Mouse (Mus musculus): ENCODE results near the gene Cdc45. TPM values are rescaled to one million over a fixed set of nuclear protein-coding genes. Genes with fewer than 3 reads are reported as not detected.

The Cdc45 gene
- total and polyA plus RNA-seq, 3 experiments: 32.4 to 88.9 (median 88.5) TPM

DNA sequence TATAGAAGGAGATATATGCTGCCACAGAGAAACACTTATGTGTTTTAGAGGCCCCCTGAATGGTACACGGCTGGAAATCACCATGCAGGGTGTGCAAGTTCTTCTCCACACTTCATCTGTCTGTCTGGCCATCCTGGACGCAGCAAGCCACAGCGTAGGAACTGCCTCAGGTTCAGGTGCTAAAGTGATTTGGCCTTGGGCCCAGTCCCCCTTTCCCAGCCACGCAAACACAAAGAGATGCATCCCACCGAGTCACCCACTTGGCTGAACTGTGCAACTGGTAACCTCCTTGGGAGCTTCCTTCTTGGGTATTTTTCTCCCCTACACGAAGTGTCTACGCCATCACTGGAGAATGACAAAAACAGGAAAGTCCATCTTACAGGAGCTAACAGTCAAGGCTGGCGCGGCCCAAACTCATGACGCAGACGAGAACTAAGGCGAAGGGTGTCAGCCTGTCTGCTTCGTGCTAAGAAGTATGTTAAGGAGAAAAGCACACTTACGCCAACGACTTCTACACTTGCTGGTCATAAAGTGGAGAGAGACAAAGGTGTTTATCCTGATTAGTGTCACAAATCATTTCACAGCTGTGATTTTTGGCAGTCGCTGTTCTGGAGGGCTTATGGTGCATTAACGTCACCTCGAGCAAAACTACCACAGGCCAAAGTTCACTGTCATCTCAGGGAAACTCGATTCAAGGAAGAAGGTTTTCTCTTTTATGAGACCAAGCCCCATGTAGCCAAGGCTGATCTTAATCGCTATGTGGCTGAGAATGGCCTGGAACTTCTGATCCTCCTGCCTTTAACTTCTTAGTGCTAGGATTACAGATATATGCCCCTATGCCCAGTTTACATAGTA lies 65.3 kb downstream of the Cdc45 start:
- Histone ChIP-seq H3K9me3 (replicated peaks) (no peaks in the 10 kb centered on the region), H3K4me1 (ENCODE audit: insufficient read depth, low read depth, low read length) (no peaks in the 10 kb centered on the region), H3K4me3 (ENCODE audit: low read depth, low read length) (no peak overlapping the region), H3K36me3 (replicated peaks) (no peaks in the 10 kb centered on the region), H3K27me3 (ENCODE audit: insufficient read depth, low read length) (peaks cover 9% of the 10 kb centered on the region; the same call in 1 of the 2 replicates)
- no peak for TF ChIP-seq POLR2AphosphoS5 (IDR thresholded peaks at IDR 0.05; ENCODE audit: insufficient replicate concordance, low read depth, low read length)
- TF ChIP-seq GATA2 (IDR thresholded peaks at IDR 0.05; ENCODE audit: borderline replicate concordance, low read depth, low read length): no peak
- TF ChIP-seq TAL1 (conservative IDR thresholded peaks at IDR 0.05; ENCODE audit: low read depth, low read length): no peak
- TF ChIP-seq GATA1 (IDR thresholded peaks at IDR 0.05; ENCODE audit: borderline replicate concordance, low read length): no peak
- TF ChIP-seq CTCF (IDR thresholded peaks at IDR 0.05; ENCODE audit: low read depth, low read length): no peak
- DNase-seq (ENCODE audit: low spot score) (no peak), ATAC-seq (ENCODE audit: extremely low read depth, insufficient number of reproducible peaks, low FRiP score, poor library complexity, severe bottlenecking) (no peak)

DNA sequence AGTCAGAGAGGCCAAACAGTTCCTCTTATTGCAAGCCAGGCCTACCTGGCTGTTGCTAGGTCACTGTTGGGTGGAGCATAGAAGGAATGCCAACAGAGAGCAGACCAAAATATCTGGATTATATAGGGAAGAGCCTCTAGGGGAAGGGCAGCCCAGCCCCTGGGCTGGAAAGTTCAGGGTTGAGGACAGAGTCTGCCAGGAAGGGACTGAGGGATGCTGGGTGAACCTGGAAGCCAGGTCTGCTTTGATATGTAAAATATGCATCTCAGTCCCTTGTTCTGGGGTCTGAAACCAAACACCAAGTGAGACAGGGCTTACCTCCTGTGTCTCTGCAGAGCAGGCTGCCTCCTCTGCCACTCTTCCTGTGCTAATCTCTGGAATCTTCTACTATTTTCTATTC lies 73.5 kb downstream of the Cdc45 start:
- DNase-seq (ENCODE audit: low spot score): no peak

GRCm38 (mm10) chr16:18733100-18733956 lies 78.5 kb downstream of the Cdc45 start:
- TF ChIP-seq GATA1 (IDR thresholded peaks at IDR 0.05; ENCODE audit: borderline replicate concordance, low read length) (no peak), POLR2AphosphoS5 (IDR thresholded peaks at IDR 0.05; ENCODE audit: insufficient replicate concordance, low read depth, low read length) (no peak), CTCF (IDR thresholded peaks at IDR 0.05; ENCODE audit: low read depth, low read length) (no peak), GATA2 (IDR thresholded peaks at IDR 0.05; ENCODE audit: borderline replicate concordance, low read depth, low read length) (no peak), TAL1 (conservative IDR thresholded peaks at IDR 0.05; ENCODE audit: low read depth, low read length) (no peak)
- peaks cover 22% of the 10 kb centered on the region for H3K27me3 ChIP-seq (ENCODE audit: insufficient read depth, low read length)
- H3K9me3 ChIP-seq (replicated peaks): no peaks in the 10 kb centered on the region
- DNase-seq (ENCODE audit: low spot score) (no peak), ATAC-seq (ENCODE audit: extremely low read depth, insufficient number of reproducible peaks, low FRiP score, poor library complexity, severe bottlenecking) (no peak)
- H3K36me3 ChIP-seq (replicated peaks): no peaks in the 10 kb centered on the region
- H3K4me1 ChIP-seq (ENCODE audit: insufficient read depth, low read depth, low read length): no peaks in the 10 kb centered on the region
- no peak overlapping the region for H3K4me3 ChIP-seq (ENCODE audit: low read depth, low read length)

More for the DNA sequence above, 73.5 kb downstream of the Cdc45 start:
- Histone ChIP-seq H3K9me3 (replicated peaks) (no peaks in the 10 kb centered on the region), H3K4me3 (ENCODE audit: low read depth, low read length) (no peak overlapping the region), H3K36me3 (replicated peaks) (no peaks in the 10 kb centered on the region), H3K4me1 (ENCODE audit: insufficient read depth, low read depth, low read length) (no peaks in the 10 kb centered on the region), H3K27me3 (ENCODE audit: insufficient read depth, low read length) (peaks cover 8% of the 10 kb centered on the region; the same call in 1 of the 2 replicates)
- no peak for ATAC-seq (ENCODE audit: extremely low read depth, insufficient number of reproducible peaks, low FRiP score, poor library complexity, severe bottlenecking)
- TF ChIP-seq TAL1 (conservative IDR thresholded peaks at IDR 0.05; ENCODE audit: low read depth, low read length) (no peak), POLR2AphosphoS5 (IDR thresholded peaks at IDR 0.05; ENCODE audit: insufficient replicate concordance, low read depth, low read length) (no peak), GATA2 (IDR thresholded peaks at IDR 0.05; ENCODE audit: borderline replicate concordance, low read depth, low read length) (no peak), GATA1 (IDR thresholded peaks at IDR 0.05; ENCODE audit: borderline replicate concordance, low read length) (no peak), CTCF (IDR thresholded peaks at IDR 0.05; ENCODE audit: low read depth, low read length) (no peak)

- peaks cover 15% of the 10 kb centered on the region for H3K27me3 ChIP-seq (ENCODE audit: insufficient read depth, low read length)
- ATAC-seq (ENCODE audit: extremely low read depth, insufficient number of reproducible peaks, low FRiP score, poor library complexity, severe bottlenecking) (no peak), DNase-seq (ENCODE audit: low spot score) (no peak)
- no peak for TF ChIP-seq GATA2 (IDR thresholded peaks at IDR 0.05; ENCODE audit: borderline replicate concordance, low read depth, low read length)
- TF ChIP-seq POLR2AphosphoS5 (IDR thresholded peaks at IDR 0.05; ENCODE audit: insufficient replicate concordance, low read depth, low read length): no peak
- no peak for TF ChIP-seq CTCF (IDR thresholded peaks at IDR 0.05; ENCODE audit: low read depth, low read length)
- TF ChIP-seq TAL1 (conservative IDR thresholded peaks at IDR 0.05; ENCODE audit: low read depth, low read length): no peak
- TF ChIP-seq GATA1 (IDR thresholded peaks at IDR 0.05; ENCODE audit: borderline replicate concordance, low read length): no peak
- H3K36me3 ChIP-seq (replicated peaks): no peaks in the 10 kb centered on the region
- no peaks in the 10 kb centered on the region for H3K9me3 ChIP-seq (replicated peaks)
- no peak overlapping the region for H3K4me3 ChIP-seq (ENCODE audit: low read depth, low read length)
- no peaks in the 10 kb centered on the region for H3K4me1 ChIP-seq (ENCODE audit: insufficient read depth, low read depth, low read length)
These were observed 81.1 kb downstream of the Cdc45 start for GRCm38 (mm10) chr16:18730640-18731039.

Other genes starting within 250 kb of the Cdc45 start
- not detected in 2 replicates for gene Tbx1, start 221.3 kb downstream of the Cdc45 start, total RNA-seq (2014; fragmentation: Nextera tagmentation)
- gene Tbx1, start 221.3 kb downstream of the Cdc45 start, total RNA-seq (2017): 0.11 TPM in 1 of 2 replicates, not detected in the other
- not detected in 2 replicates for gene Tbx1, start 221.3 kb downstream of the Cdc45 start, polyA plus RNA-seq (2012)
- gene Gp1bb, start 189.6 kb downstream of the Cdc45 start, total RNA-seq (2014; fragmentation: Nextera tagmentation): not detected in 2 replicates
- gene Gp1bb, start 189.6 kb downstream of the Cdc45 start, total RNA-seq (2017): 0.11 TPM in 1 of 2 replicates, not detected in the other
- gene Gp1bb, start 189.6 kb downstream of the Cdc45 start, polyA plus RNA-seq (2012): 0.20 and 0.44 TPM in 2 replicates
- gene Gm49601, start 185.6 kb downstream of the Cdc45 start, total RNA-seq (2014; fragmentation: Nextera tagmentation): not detected in 2 replicates
- gene Gm49601, start 185.6 kb downstream of the Cdc45 start, total RNA-seq (2017): 0.33 TPM in 1 of 2 replicates, not detected in the other
- gene Gm49601, start 185.6 kb downstream of the Cdc45 start, polyA plus RNA-seq (2012): not detected in 2 replicates
- gene Sept5, start 182.0 kb downstream of the Cdc45 start, total RNA-seq (2014; fragmentation: Nextera tagmentation): not detected in 2 replicates
- 0.05 TPM in 1 of 2 replicates, not detected in the other for gene Sept5, start 182.0 kb downstream of the Cdc45 start, total RNA-seq (2017)
- gene Sept5, start 182.0 kb downstream of the Cdc45 start, polyA plus RNA-seq (2012): not detected in 2 replicates
- gene Cldn5, start 35.1 kb downstream of the Cdc45 start, total RNA-seq (2014; fragmentation: Nextera tagmentation): not detected in 2 replicates
- 0.12 TPM in 1 of 2 replicates, not detected in the other for gene Cldn5, start 35.1 kb downstream of the Cdc45 start, total RNA-seq (2017)
- 0.03 TPM in 1 of 2 replicates, not detected in the other for gene Cldn5, start 35.1 kb downstream of the Cdc45 start, polyA plus RNA-seq (2012)
- gene Ufd1, start 208 bp downstream of the Cdc45 start, total RNA-seq (2014; fragmentation: Nextera tagmentation): 78.3 and 79.8 TPM in 2 replicates
- gene Ufd1, start 208 bp downstream of the Cdc45 start, total RNA-seq (2017): 69.2 and 70.9 TPM in 2 replicates
- gene Ufd1, start 208 bp downstream of the Cdc45 start, polyA plus RNA-seq (2012): 7.6 and 9.2 TPM in 2 replicates
- 64.3 and 74.1 TPM in 2 replicates for gene 2510002D24Rik, start 24.6 kb upstream of the Cdc45 start, total RNA-seq (2014; fragmentation: Nextera tagmentation)
- gene 2510002D24Rik, start 24.6 kb upstream of the Cdc45 start, total RNA-seq (2017): 45.9 and 59.7 TPM in 2 replicates
- 74.9 and 109 TPM in 2 replicates for gene 2510002D24Rik, start 24.6 kb upstream of the Cdc45 start, polyA plus RNA-seq (2012)
- not detected in 2 replicates for gene Gm28539, start 24.6 kb upstream of the Cdc45 start, total RNA-seq (2014; fragmentation: Nextera tagmentation)
- not detected in 2 replicates for gene Gm28539, start 24.6 kb upstream of the Cdc45 start, total RNA-seq (2017)
- not detected in 2 replicates for gene Gm28539, start 24.6 kb upstream of the Cdc45 start, polyA plus RNA-seq (2012)
- 72.1 and 76.6 TPM in 2 replicates for gene Mrpl40, start 64.9 kb upstream of the Cdc45 start, total RNA-seq (2014; fragmentation: Nextera tagmentation)
- 125 and 132 TPM in 2 replicates for gene Mrpl40, start 64.9 kb upstream of the Cdc45 start, total RNA-seq (2017)
- gene Mrpl40, start 64.9 kb upstream of the Cdc45 start, polyA plus RNA-seq (2012): 14.9 and 18.7 TPM in 2 replicates
- gene Hira, start 65.0 kb upstream of the Cdc45 start, total RNA-seq (2014; fragmentation: Nextera tagmentation): 55.4 and 63.8 TPM in 2 replicates
- 42.5 and 46.2 TPM in 2 replicates for gene Hira, start 65.0 kb upstream of the Cdc45 start, total RNA-seq (2017)
- gene Hira, start 65.0 kb upstream of the Cdc45 start, polyA plus RNA-seq (2012): 34.7 and 53.0 TPM in 2 replicates

All from G1E (cell line).